Mouse (Mus musculus) lung, postnatal 4 days (tissue): Measurements from ENCODE around the gene Camsap2.

ENCODE experiments used
- DNase-seq, 2 experiments: peaks; one replicate each; pipeline ENCODE4 v3.0.0; 2021

The Camsap2 gene

DNA sequence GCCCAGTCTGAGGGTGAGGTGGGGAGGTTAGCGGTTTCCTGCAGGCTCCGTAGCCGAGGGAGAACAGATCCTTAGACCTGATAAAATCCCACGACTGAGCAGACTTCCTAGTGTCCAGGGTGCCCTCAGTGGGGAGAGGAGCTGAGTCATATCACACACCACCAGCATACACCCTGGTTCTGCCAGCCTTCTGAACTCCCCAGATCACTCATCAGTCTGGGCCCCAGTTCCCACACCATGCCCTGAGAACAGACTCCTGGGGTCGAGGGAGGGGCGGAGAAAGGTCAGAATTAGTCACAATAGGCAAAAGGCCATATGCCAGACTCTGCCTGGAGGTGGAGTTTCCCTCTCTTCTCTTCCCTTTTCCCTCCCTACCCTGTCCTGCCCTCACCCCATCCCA, 90.7 kb downstream of the Camsap2 start:
- DNase-seq, result no peak

DNA sequence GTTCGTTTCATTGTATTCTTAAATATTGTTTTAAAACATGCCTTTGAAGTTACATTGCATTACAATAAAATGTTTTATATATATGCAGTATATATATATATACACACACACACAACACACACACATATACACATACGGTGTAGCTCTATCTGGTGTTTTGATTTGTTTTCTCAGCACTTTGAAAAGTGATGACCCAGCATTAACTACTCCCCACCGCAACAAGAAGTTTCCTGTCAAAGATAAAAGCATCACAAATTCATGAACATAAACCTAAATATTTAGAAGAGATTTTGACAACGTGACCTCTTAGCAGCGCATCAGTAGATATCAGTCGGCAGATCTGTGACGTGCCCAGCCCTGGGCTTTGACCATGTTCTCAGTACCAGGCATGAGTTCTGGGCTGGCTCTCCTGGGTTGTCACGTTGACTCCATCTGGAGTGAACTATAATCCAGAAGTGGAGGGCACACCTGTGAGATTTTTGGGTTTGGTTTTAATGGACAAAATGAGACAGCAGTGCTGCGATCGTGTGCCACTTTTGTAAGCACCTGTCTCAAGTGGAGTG, 91.3 kb downstream of the Camsap2 start:
- no peak for DNase-seq

DNA sequence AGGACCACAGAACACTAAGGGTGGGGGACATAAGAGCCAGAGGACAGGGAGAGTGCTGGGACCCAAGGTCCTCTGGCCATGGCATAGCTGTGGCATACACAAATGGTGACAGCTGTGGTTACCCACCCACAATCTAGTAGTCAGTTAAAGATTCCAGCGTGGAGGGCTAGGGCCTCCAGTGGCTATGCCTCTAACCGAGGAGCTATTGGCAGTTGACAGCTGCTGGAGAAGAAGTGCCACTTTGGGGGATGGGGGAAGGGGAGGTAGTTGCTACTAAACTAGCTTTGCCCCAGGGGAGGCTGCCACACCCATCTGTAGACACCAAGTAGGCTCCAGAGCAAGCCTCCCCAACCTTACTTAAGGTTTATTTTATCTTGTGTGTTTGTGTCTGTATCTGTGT, 92.4 kb downstream of the Camsap2 start:
- no peak for DNase-seq

DNA sequence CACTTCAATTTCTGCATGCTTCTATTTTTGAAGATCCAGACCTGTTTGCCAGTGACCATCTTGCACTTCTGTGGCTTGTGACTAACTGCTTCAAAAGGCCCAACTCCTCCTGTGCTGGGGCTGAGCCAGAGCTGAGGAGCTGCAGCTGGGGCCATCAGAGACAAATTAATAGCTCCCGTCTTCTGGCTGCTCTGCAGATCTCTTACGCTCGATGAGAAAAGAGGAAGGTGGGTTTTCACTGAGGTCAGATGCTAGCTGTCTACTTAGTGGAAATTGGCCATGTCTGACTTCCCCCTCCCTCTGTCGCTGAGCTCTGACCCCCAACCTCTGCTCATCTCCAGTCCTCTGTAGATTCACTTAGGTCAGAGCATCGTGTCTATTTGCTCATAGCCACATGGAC, 96.2 kb downstream of the Camsap2 start:
- DNase-seq, result no peak

DNA sequence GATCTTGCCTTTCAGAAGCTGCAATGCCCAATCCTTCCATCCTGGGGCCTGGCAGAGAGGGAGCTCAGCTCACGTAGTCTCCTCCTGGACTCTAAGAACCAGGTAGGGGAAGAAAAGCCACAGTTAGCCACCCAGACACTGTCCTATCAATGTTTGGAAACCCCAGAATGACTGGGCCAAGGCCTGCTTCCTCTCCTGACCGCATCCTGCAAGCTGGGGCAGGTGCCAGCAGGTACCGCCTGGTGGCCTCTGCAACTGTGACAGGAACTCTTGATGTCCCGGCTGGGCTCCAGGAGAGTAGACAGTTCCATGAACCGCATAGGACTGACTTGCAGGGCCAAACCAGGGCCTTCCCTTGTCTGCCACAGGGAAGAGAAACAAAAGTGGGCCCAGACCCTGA, 98.5 kb downstream of the Camsap2 start:
- no peak for DNase-seq

DNA sequence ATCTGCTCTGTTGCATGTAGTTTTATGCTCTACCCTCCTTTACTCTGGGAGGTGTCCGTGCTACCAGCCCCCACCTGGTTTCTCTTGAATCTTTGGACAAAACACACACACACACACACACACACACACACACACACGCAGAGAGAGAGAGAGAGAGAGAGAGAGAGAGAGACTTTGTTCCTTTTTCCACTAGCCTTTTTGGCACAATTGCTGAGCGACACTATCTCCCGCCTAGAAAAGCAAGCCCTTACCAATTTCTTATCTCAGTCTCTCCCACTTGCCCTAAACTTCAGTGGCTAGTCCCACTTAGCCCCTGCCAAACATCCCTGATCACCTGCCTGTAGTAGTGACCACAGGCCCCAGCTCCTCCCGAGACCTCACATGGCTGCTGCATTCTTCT, 101.4 kb downstream of the Camsap2 start:
- no peak for DNase-seq

DNA sequence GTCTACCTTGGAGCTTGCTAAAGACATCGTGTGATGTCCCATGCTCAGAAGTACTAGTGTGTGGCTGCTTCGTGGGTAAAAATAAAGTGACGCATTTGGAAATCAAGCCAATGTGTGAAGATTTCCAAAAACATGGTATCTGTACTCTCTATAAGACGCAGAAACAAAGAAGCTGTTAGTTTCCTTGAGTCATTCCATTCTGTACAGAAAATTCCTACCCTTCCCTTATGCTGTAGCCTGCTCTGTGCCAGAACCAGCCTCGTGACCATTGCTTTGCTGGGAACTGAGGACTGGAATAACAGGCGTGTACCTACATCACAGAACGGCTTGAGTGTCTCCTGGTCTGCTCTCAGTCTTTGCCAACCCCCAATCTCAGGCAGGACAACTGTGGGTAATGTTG, 104.1 kb downstream of the Camsap2 start:
- no peak for DNase-seq

DNA sequence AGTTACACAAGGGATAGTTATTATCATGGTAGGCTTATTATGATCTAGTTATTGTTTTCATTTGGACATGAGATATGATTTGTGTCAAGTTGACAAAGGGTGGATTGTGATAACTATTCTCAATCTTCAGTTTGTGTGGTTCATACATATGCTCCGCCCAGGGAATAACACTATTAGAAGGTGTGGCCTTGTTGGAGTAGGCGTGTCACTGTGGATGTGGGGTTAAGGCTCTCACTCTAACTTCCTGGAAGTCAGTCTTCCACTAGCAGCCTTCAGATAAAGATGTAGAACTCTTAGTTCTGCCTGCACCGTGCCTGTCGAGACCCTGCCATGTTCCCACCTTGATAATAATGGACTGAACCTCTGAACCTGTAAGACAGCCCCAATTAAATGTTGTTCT, 107.4 kb downstream of the Camsap2 start:
- DNase-seq, result no peak

DNA sequence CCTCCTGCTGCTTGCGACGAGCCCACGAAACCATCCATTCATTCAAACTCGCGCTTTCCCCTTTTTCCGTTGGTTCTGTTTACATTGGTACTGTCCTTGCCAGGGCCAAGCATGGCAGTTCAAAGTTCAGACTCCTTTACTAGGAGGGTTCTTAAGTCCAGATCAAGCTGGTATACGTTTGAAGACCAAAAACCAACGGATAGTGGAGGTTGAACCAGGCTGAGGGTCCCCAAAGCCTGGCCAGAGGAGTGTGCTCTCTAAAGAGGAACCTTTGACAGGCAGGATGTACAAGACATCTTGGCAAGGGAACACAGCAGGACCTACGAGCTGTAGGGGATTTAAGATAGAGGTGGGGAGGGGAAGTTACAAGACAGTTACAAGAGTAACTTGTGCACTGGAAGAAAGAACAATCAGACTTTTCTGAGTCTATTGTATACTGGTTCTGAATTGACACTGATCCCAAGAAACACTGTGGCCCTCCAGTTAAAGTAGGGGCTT, 111.3 kb downstream of the Camsap2 start:
- DNase-seq, result no peak

DNA sequence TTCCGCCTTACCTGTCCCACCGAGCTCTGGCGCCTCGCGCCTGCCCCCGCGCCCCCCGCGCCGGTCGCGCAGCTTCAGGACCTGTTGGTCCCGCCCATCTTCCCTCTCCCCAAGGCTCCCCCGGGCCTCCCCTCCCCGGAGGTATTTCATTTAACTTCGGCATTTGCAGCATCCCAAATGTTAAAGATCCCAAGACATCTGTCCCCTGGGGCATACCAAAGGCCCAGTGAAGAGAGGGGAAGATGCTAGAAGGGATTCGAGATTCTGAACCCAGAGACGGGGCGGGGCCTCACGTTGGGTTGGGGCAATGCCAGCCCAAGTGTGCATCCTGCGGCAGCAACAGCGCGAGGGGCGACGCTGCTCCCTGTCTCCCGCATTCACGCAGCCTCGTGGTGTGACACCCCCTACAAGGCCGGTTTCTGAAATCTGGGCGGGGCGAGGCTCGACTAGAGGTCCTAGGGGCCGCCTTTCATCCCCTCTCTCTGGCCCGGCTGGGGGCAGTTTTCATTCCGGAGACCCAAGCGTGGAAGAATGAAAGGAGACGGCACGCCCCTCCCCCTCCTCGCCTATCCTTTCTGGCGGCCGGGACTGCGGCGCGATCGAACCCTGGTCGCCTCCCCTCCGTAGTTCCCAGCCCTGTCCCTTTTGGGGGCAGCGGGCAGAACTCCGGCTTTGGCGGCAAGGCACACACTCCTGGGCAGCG, 111.9 kb downstream of the Camsap2 start, which contains the start of gene Inava:
TSS of gene Inava (minus strand) at position 373 of the 703 bp plus-strand sequence.
- DNase-seq, result peak; percentile 46 to 51

DNA sequence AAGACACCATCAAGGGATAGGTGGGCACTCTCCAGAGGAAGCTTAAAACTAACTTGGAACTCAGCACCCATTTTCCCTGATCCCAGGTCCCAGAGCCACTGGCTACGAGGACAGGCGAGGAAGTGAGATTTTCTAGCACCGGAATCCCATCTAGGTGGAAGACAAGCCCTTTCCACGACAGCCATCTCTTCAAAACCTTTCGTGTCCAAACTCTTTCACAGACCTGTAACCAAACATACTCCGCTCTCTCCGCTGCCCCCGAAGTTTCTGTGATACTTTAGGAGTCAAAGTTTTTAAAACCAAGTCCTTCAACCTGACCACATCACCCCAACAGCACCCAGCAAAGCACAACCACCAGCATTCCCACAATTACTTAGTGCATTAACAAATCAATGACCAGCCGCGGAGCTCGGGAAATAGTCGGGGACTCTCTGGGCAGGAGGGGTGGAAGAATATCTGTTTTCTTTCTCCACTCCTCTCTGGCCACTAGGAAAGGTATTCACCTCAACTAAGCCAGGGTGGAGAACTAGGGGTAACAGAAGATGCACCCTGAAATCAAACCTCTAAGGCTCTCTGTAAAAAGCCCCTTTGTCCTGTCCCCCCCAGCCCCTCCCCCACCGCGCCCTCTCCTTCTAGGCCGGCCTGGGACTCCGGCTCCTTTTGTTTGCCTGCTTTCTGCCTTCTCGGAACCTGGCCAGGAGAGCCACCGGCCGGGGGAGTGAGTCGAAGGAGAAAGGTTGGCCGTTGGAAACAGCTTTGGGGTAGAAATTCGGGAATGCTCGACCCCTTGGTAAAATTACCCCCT, 112.7 kb downstream of the Camsap2 start:
- DNase-seq, result peak in 1 of 2 experiments; percentile 27

DNA sequence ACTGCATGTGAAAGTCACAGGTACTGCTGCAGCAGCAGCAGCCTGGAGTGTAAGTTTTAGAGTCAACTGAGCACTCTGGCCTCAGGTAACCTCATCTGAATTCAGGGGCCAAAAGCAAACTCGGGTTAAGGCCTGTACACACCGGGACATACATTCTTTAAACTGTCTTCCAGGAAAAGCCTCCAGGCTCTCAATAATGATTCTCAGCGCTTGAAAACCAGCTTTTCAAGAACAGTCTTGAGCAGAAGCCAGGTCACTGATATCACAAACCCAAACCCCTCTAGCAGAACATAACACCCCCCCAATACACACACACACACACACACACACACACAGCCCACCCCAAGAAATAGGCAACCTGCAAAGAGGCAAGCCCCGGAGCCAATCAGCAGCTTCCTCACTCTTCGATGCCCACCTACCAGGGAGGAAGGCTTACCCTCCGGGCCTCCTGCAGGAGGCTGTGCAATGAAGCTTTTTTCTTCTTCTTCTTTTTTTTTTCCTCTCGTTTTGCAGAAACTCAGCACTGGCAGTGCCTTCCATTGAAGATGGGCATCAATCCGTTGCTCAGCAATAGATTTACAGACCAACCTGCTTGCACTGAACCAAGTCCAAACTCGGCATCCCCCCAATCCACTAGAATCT, 113.5 kb downstream of the Camsap2 start:
- no peak for DNase-seq

DNA sequence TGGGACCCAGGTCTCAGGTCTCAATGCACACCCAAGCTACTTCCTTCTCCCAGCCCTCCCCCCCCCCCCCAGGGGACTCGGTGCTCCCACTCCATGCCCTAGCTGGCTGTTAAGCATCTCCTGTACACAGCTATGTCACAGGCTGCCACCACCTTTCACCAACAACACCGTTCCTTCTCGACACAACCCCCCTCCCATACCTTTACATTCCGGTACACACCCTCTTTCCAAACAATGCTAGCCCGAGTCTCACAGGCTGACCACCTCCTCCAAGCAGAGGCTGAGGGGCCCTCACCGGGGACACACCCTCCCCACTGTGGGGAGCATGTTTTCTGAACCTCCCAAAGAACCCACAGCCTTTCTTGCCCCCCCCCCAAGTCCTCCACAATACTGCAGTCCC, 114.3 kb downstream of the Camsap2 start:
- DNase-seq, result peak; percentile 24 to 61

DNA sequence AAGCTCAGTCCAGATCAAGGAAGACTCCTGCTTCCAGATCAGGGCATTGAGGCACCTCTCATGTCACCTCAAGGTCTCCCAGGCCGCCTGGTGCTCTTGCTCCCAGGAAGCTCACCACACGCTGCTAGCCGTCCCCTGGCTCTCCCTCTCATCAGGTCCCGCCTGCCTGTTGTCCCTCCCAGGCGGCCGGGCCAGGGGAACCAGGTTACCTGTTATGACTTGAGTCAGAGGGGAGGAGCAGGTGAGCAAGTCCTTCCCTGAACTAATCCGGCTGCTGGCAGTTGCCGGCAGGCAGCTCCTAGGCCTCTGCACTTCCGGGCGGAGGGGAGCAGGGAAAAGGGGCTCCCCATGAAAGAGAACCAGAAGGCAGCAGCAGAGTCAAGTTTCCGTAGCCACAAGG, 115.7 kb downstream of the Camsap2 start:
- DNase-seq, result peak; percentile 53 to 75

DNA sequence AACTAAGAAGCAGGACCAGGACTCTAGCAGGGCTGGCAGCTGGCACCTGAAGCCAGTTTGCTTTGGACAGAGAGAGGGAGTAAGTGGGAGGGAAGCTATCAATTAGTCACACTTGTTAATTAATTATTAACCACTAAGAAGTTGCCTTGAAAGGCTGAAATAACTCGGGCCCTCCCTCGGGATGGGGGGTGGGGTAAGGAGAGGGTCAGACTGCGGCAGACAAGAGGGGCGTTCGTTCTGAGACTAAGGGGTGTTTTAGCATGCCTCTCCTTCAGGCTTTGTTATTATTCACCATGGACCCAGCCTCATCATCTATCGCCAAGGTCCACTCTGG, 116.9 kb downstream of the Camsap2 start:
- peak in 1 of 2 experiments; percentile 36 for DNase-seq

DNA sequence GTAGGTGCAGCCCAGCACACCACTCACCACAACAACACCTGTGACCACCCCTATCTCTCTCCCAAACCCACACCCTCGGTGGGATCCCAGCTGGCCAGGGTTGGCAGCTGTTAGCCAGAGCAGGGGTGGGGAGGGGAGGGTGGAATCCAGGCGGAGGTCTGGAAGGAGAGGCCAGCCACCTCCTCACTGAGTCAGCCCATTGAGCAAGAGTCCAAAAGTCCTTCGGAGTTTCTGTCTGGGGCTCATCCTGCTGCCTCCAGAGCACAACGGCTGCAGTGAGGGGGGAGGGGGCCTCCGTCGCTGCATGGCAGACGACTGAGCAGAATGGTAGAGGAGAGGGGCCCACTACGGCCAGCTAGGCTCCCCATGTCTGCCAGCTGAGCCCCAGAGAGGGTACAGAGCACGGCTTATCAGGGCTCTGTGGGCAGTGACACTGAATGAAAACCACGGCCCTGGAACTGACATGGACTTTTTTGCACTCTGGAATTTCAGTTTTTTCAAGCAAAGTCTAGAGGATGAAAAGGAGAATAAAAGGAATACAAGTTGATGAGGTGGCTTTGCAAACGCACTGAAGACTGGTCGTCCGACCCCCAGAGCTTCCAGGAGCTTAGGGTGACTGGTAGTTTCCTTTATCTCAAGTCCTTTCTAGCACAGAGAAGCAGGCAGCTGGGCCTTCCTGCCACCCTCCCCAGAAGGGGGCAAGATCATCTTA, 117.4 kb downstream of the Camsap2 start:
- peak in 1 of 2 experiments; percentile 43 for DNase-seq

DNA sequence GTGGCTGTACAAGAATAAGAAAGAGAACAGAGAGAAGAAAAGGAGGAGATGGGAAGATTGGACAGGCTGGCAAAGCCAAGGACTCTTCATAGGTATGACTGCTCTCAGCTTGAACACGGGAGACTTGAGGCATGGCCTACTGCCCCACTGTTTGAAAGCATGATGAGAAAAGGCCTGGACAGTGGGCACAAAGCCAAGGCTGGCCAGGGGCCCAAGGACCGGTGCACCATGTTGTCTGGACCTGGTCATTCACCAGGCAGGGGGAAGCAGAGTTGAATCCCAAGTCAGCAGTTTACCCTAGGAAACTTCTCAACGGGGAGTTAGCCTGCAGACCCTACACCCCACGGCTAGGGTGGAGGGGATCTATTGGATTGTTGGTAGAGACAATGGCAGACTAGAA, 118.0 kb downstream of the Camsap2 start:
- DNase-seq, result peak; percentile 29 to 46

DNA sequence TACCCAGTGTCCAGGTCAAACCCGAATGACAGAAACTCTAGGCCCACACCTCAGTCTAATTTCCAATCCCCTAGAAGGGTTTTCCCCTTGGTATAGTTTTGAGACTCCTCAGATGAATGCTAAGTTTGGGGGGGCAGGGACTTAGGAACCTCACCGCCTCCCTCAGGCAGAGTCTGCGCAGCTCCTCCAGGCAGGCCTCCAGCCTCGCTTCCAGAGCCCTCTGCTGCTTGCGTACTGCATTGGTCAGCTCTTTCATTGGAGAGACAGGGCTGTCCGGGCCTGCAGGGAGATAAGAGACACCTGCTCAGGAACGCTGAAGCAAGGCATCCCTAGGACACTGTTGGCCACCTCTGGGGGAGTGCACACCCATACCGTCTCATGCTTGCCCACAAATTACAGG, 119.3 kb downstream of the Camsap2 start:
- DNase-seq, result no peak

DNA sequence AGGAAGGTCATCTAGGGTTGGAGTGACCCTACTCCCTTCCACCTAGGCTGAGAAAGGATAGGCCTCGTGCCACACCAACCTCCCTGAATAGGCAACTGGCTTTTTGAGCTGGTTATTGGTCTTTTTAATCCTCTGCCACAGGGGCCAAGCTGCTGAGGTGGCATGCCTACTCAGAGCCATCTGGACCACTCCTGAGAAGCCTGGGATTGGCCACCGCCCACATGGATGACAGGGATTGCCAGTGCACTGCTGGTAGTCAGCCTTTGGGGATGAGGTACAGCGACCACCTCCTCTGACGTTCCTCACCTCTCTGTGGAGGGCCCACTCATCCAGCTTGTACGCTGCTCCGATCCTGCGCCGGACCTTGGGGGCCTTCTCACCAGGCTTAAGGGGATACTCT, 120.1 kb downstream of the Camsap2 start:
- no peak for DNase-seq

DNA sequence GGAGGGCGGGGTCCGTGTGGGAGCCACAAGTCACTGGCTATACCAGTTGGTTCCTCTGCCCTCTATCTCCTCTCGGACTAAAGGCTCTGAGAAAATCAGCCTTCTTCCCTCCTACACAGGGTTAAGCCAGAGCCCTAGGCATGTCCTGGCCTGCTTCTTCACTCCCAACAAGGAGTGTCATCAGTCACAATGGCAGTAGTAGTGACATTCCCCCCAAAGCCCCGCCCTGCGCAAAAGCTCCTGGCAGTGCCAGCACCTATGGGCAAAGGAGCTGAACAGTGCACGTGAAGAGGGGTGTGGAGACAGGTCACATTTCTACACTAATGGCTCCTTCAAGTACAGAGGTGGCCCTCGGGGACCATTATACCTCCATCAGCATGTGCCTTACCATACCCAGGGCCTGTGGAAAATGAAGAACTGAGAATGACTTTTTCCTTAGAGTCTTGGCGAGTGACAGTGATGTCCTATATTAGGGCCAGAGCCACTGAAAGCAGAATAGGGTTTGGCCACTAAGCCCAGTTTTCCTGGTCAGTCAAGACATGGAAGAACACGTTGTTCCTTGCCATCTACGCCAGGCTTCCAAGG, 122.1 kb downstream of the Camsap2 start:
- no peak for DNase-seq

DNA sequence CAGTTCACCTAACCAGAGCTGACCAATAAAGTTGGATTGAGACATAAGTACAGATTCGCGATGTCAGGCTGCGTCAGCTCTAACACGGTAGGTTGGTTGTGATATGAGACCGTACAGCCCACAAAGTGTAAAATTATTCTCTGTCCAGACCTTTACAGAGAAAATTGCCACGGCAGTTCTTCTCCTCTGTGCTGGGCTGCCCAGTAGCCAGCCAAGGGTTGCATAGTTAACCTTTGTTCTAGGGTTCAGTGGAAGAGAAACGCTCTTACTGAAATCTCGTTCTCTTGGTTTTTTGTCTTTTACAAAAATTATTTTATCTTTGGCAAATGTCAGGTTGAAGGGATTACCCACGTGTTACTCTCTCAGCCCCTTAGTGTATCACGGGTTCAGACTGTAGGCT, 123.5 kb downstream of the Camsap2 start:
- DNase-seq, result no peak
